Mouse (Mus musculus) liver, embryonic 16.5 days (tissue): ENCODE results near the gene Macrod2. TPM values are rescaled to one million over a fixed set of nuclear protein-coding genes. Genes with fewer than 3 reads are reported as not detected.

ENCODE experiments used
- ATAC-seq: fragments of 200-750 bp; cut with Nextera tagmentation; 2 replicates; pipeline ENCODE4 v1.8.0; 2017; ENCODE audit warnings: low read depth, mild to moderate bottlenecking, moderate number of reproducible peaks, moderate library complexity
- H3K27ac ChIP-seq: fragments of 300-500 bp; sonication (generic); 2 replicates; pipeline ENCODE4 v1.5.1; 2014; ENCODE audit warnings: mild to moderate bottlenecking, low read length
- H3K27me3 ChIP-seq: fragments of 300-500 bp; sonication (generic); 2 replicates; pipeline ENCODE4 v1.6.1; 2014; ENCODE audit warnings: low read depth, low read length, mixed read lengths; ENCODE audit not compliant: control insufficient read depth, insufficient read depth
- H3K36me3 ChIP-seq: fragments of 300-500 bp; sonication (generic); 2 replicates; pipeline ENCODE4 v1.6.1; 2014; ENCODE audit warnings: mild to moderate bottlenecking; ENCODE audit not compliant: control insufficient read depth, insufficient read depth
- H3K4me1 ChIP-seq: fragments of 300-500 bp; sonication (generic); 2 replicates; pipeline ENCODE4 v1.6.1; 2014; ENCODE audit warnings: low read depth, low read length, mixed read lengths; ENCODE audit not compliant: control insufficient read depth
- H3K4me2 ChIP-seq: fragments of 300-500 bp; sonication (generic); 2 replicates; pipeline ENCODE4 v1.6.1; 2014; ENCODE audit warnings: low read depth, low read length, mixed read lengths
- H3K4me3 ChIP-seq: fragments of 300-500 bp; sonication (generic); 2 replicates; pipeline ENCODE4 v1.5.1; 2014; ENCODE audit warnings: low read depth, mild to moderate bottlenecking, low read length
- H3K9ac ChIP-seq: fragments of 300-500 bp; sonication (generic); 2 replicates; pipeline ENCODE4 v1.6.1; 2014; ENCODE audit warnings: low read depth, low read length
- H3K9me3 ChIP-seq: fragments of 300-500 bp; sonication (generic); replicated peaks from 2 replicates; pipeline ENCODE4 v1.6.1; 2016; ENCODE audit warnings: low read length; ENCODE audit not compliant: control insufficient read depth
- WGBS: fragments of 180-500 bp; shearing (Covaris S2); extraction: QIAGEN DNeasy Blood & Tissue Kit; methylation state at CpG from one replicate; pipeline ENCODE4 v1.1.7; 2014; ENCODE audit not compliant: insufficient replicate concordance; 5-methylcytosine and 5-hydroxymethylcytosine counted together
- polyA plus RNA-seq: library from polyadenylated mRNA; unstranded; fragments of >200 nt; fragmentation: Nextera tagmentation; extraction: Ambion mirVana; gene quantifications from 2 replicates; pipeline ENCODE4 v1.2.1, GENCODE M21; 2015

Gene Macrod2
- polyA plus RNA-seq, 1 experiment from 2014 or later: 5.5 TPM

GRCm38 (mm10) chr2:141736685-141737456 lies 1341.8 kb downstream of the Macrod2 start:
- Histone ChIP-seq H3K4me2 (no peak overlapping the region), H3K4me3 (no peak overlapping the region), H3K27me3 (no peaks in the 10 kb centered on the region), H3K36me3 (no peaks in the 10 kb centered on the region), H3K4me1 (no peaks in the 10 kb centered on the region), H3K9me3 (no peaks in the 10 kb centered on the region), H3K27ac (no peak overlapping the region), H3K9ac (no peak overlapping the region)
- ATAC-seq: no peak
- 59% methylated on average over 5 of the region's 5 CpGs for WGBS

GRCm38 (mm10) chr2:141738702-141739101 lies 1343.6 kb downstream of the Macrod2 start:
- H3K27me3 ChIP-seq: no peaks in the 10 kb centered on the region
- no peaks in the 10 kb centered on the region for H3K9me3 ChIP-seq
- no peak overlapping the region for H3K9ac ChIP-seq
- no peak overlapping the region for H3K4me2 ChIP-seq
- 63% methylated on average over 1 of the region's 1 CpGs for WGBS
- no peaks in the 10 kb centered on the region for H3K4me1 ChIP-seq
- no peak overlapping the region for H3K4me3 ChIP-seq
- no peak for ATAC-seq
- no peaks in the 10 kb centered on the region for H3K36me3 ChIP-seq
- no peak overlapping the region for H3K27ac ChIP-seq

- Histone ChIP-seq H3K4me2 (no peak overlapping the region), H3K27me3 (no peaks in the 10 kb centered on the region), H3K36me3 (no peaks in the 10 kb centered on the region), H3K9ac (no peak overlapping the region), H3K4me3 (no peak overlapping the region), H3K4me1 (no peaks in the 10 kb centered on the region), H3K9me3 (no peaks in the 10 kb centered on the region), H3K27ac (no peak overlapping the region)
- 71% methylated on average over 5 of the region's 5 CpGs for WGBS
- no peak for ATAC-seq
Measured at GRCm38 (mm10) chr2:141740318-141740717, 1345.2 kb downstream of the Macrod2 start.

- Histone ChIP-seq H3K27me3 (no peaks in the 10 kb centered on the region), H3K4me2 (no peak overlapping the region), H3K4me1 (no peaks in the 10 kb centered on the region), H3K9me3 (no peaks in the 10 kb centered on the region), H3K27ac (no peak overlapping the region), H3K36me3 (no peaks in the 10 kb centered on the region), H3K9ac (no peak overlapping the region), H3K4me3 (no peak overlapping the region)
- no peak for ATAC-seq
- WGBS: 54% methylated on average over 4 of the region's 4 CpGs
Measured at GRCm38 (mm10) chr2:141800236-141800635, 1405.1 kb downstream of the Macrod2 start.

GRCm38 (mm10) chr2:141800909-141801308 lies 1405.8 kb downstream of the Macrod2 start:
- Histone ChIP-seq H3K4me3 (no peak overlapping the region), H3K4me2 (no peak overlapping the region), H3K27ac (no peak overlapping the region), H3K36me3 (no peaks in the 10 kb centered on the region), H3K9me3 (no peaks in the 10 kb centered on the region), H3K27me3 (no peaks in the 10 kb centered on the region), H3K4me1 (no peaks in the 10 kb centered on the region), H3K9ac (no peak overlapping the region)
- WGBS: 34% methylated on average over 2 of the region's 2 CpGs
- ATAC-seq: no peak

GRCm38 (mm10) chr2:141816266-141816665 lies 1421.2 kb downstream of the Macrod2 start:
- ATAC-seq: no peak
- no peaks in the 10 kb centered on the region for H3K9me3 ChIP-seq
- WGBS: 74% methylated on average over 4 of the region's 4 CpGs
- H3K4me1 ChIP-seq: no peaks in the 10 kb centered on the region
- no peak overlapping the region for H3K9ac ChIP-seq
- no peaks in the 10 kb centered on the region for H3K27me3 ChIP-seq
- H3K4me3 ChIP-seq: no peak overlapping the region
- no peak overlapping the region for H3K27ac ChIP-seq
- no peak overlapping the region for H3K4me2 ChIP-seq
- H3K36me3 ChIP-seq: no peaks in the 10 kb centered on the region

- Histone ChIP-seq H3K27me3 (no peaks in the 10 kb centered on the region), H3K9ac (no peak overlapping the region), H3K4me2 (no peak overlapping the region), H3K4me1 (no peaks in the 10 kb centered on the region), H3K9me3 (no peaks in the 10 kb centered on the region), H3K27ac (no peak overlapping the region), H3K4me3 (no peak overlapping the region), H3K36me3 (no peaks in the 10 kb centered on the region)
- 46% methylated on average over 4 of the region's 4 CpGs for WGBS
- no peak for ATAC-seq
Measured at GRCm38 (mm10) chr2:141817546-141818180, 1422.6 kb downstream of the Macrod2 start.

- H3K27ac ChIP-seq: no peak overlapping the region
- no peaks in the 10 kb centered on the region for H3K36me3 ChIP-seq
- no peak overlapping the region for H3K9ac ChIP-seq
- H3K4me2 ChIP-seq: no peak overlapping the region
- no peaks in the 10 kb centered on the region for H3K9me3 ChIP-seq
- no peak overlapping the region for H3K4me3 ChIP-seq
- H3K27me3 ChIP-seq: no peaks in the 10 kb centered on the region
- no peak for ATAC-seq
- no peaks in the 10 kb centered on the region for H3K4me1 ChIP-seq
Measured at GRCm38 (mm10) chr2:141820795-141821194, 1425.7 kb downstream of the Macrod2 start.
